Mouse (Mus musculus) intestine, embryonic 16.5 days (tissue): ENCODE results near the gene Muc13. TPM values are rescaled to one million over a fixed set of nuclear protein-coding genes. Genes with fewer than 3 reads are reported as not detected.

Experiments used
- ATAC-seq: fragments of 200-750 bp; cut with Nextera tagmentation; 2 replicates; pipeline ENCODE4 v1.8.0; 2017; ENCODE audit warnings: moderate TSS enrichment, moderate library complexity
- H3K27ac ChIP-seq: fragments of 300-500 bp; sonication (generic); 2 replicates; pipeline ENCODE4 v1.5.1; 2014; ENCODE audit warnings: mild to moderate bottlenecking, low read length
- H3K27me3 ChIP-seq: fragments of 300-500 bp; sonication (generic); replicated peaks from 2 replicates; pipeline ENCODE4 v1.6.1; 2014; ENCODE audit warnings: low read length, control low read depth, mixed read lengths; ENCODE audit not compliant: control insufficient read depth, insufficient read depth
- H3K36me3 ChIP-seq: fragments of 300-500 bp; sonication (generic); 2 replicates; pipeline ENCODE4 v1.6.1; 2014; ENCODE audit warnings: low read length, control low read depth; ENCODE audit not compliant: control insufficient read depth, insufficient read depth
- H3K4me1 ChIP-seq: fragments of 300-500 bp; sonication (generic); 2 replicates; pipeline ENCODE4 v1.6.1; 2014; ENCODE audit warnings: low read length, control low read depth, mixed read lengths; ENCODE audit not compliant: control insufficient read depth, insufficient read depth
- H3K4me2 ChIP-seq: fragments of 300-500 bp; sonication (generic); 2 replicates; pipeline ENCODE4 v1.6.1; 2014; ENCODE audit warnings: low read depth, low read length, control low read depth
- H3K4me3 ChIP-seq: fragments of 300-500 bp; sonication (generic); 2 replicates; pipeline ENCODE4 v1.5.1; 2014; ENCODE audit warnings: mild to moderate bottlenecking, low read length
- H3K9ac ChIP-seq: fragments of 300-500 bp; sonication (generic); 2 replicates; pipeline ENCODE4 v1.6.1; 2014; ENCODE audit warnings: low read depth, low read length
- H3K9me3 ChIP-seq: fragments of 300-500 bp; sonication (generic); 2 replicates; pipeline ENCODE4 v1.6.1; 2016; ENCODE audit warnings: low read length, control low read depth; ENCODE audit not compliant: control insufficient read depth
- WGBS: fragments of 180-500 bp; shearing (Covaris S2); extraction: QIAGEN DNeasy Blood & Tissue Kit; methylation state at CpG from one replicate; pipeline ENCODE4 v1.1.7; 2014; 5-methylcytosine and 5-hydroxymethylcytosine counted together
- polyA plus RNA-seq: library from polyadenylated mRNA; unstranded; fragments of >200 nt; fragmentation: Nextera tagmentation; extraction: Ambion mirVana; gene quantifications from 2 replicates; pipeline ENCODE4 v1.2.1, GENCODE M21; 2015

Muc13 gene
- polyA plus RNA-seq, 1 experiment from 2014 or later = 358 TPM

DNA sequence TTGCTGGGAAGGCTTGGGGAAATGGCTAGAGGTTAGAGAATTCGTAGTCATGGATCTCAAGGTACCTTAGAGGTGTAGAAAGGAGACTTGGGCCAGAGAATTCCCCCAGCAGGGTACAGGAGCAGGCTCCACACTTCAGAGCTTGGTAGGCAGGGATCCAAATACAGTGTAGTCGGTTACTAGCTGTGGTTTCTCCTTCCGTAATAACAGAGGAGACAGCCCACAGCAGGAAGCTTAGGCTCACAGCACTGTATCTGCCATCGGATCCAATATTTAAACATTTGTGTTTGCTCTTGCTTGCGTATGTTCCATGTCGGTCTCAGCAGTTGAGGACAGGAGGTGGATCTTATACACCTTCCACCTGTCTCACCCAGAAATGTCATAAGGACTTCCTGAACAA is 2.0 kb downstream of the Muc13 start:
- Histone ChIP-seq H3K9me3 (no peaks in the 10 kb centered on the region), H3K9ac (peak overlapping the region; percentile 61), H3K27ac (peak overlapping the region; percentile 62), H3K4me2 (peak overlapping the region; percentile 40), H3K4me3 (peak overlapping the region; percentile 50), H3K4me1 (peaks cover 6% of the 10 kb centered on the region; the same call in 1 of the 2 replicates), H3K36me3 (no peaks in the 10 kb centered on the region), H3K27me3 (no peaks in the 10 kb centered on the region)
- no peak for ATAC-seq
- 57% methylated on average over 6 of the region's 6 CpGs for WGBS

DNA sequence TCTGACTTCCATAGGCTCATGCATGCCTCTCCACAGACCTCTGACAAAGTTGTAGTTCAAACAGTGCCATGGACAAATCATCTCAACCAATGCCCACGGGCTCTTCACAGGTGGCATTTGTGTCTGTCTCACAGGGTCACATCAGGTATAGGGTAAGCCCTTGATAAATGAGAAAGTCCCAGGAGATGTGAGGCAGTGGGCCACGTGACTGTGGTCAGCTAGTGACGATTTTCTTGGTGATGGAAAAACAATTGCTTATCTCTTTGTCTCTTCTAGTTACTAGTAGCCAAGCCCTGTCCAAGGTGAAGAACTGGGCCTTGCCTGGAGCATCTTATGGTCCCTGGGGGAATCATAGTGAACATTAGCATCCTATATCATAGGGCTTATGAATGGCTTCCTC is 2.9 kb downstream of the Muc13 start:
- peak overlapping the region; percentile 50 for H3K4me3 ChIP-seq
- no peaks in the 10 kb centered on the region for H3K27me3 ChIP-seq
- H3K4me2 ChIP-seq = peak overlapping the region; percentile 40

DNA sequence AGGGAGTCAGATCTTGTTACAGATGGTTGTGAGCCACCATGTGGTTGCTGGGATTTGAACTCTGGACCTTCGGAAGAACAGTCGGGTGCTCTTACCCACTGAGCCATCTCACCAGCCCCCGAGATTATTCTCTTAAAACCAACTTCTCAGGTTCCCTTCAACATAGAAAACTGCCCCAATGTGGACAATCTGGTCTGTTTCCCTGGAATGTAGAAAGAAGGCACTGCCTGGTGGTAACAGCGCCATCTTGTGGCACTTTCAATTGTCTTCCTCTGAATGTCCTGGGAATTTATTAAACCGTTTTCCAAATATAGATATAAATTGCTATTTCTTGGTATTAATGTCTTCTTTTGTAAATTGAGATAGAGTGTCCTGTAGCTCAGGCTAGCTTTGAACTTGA is 4.0 kb downstream of the Muc13 start:
- 47% methylated on average over 5 of the region's 5 CpGs for WGBS
- H3K9ac ChIP-seq = 0 out of 2 replicates have a peak overlapping the region, but pooled peaks have one; percentile 22
- peak overlapping the region; percentile 34; the same call in 1 of the 2 replicates for H3K4me2 ChIP-seq

More for the DNA sequence above, 2.9 kb downstream of the Muc13 start:
- peaks cover 6% of the 10 kb centered on the region; the same call in 1 of the 2 replicates for H3K4me1 ChIP-seq
- 69% methylated on average over 3 of the region's 3 CpGs for WGBS
- no peaks in the 10 kb centered on the region for H3K36me3 ChIP-seq
- H3K27ac ChIP-seq = peak overlapping the region; percentile 62
- H3K9ac ChIP-seq = peak overlapping the region; percentile 61
- ATAC-seq = no peak
- no peaks in the 10 kb centered on the region for H3K9me3 ChIP-seq

DNA sequence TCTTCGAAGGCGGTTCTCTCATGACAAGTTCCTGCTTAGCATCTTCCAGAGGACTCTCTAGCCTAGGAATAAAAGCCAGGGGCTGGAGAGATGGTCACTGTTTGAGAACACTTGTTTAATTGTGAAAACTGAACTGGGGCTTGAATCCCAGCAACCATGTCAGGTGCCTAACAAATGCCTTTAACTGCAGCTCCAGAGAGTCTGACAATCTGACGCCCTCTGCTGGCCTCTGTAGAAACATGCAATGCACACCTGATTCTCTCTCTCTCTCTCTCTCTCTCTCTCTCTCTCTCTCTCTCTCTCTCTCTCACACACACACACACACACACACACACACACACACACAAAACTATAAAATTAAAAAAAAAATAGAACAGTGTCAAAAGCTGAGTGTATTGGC is 16.2 kb downstream of the Muc13 start:
- H3K9ac ChIP-seq = no peak overlapping the region
- WGBS = 80% methylated on average over 3 of the region's 3 CpGs
- no peak overlapping the region for H3K4me3 ChIP-seq
- H3K4me1 ChIP-seq = no peaks in the 10 kb centered on the region
- ATAC-seq = no peak
- H3K27me3 ChIP-seq = no peaks in the 10 kb centered on the region
- H3K9me3 ChIP-seq = no peaks in the 10 kb centered on the region
- no peak overlapping the region for H3K4me2 ChIP-seq
- no peak overlapping the region for H3K27ac ChIP-seq
- H3K36me3 ChIP-seq = no peaks in the 10 kb centered on the region; the same call in 1 of the 2 replicates

More for the DNA sequence above, 4.0 kb downstream of the Muc13 start:
- no peaks in the 10 kb centered on the region for H3K9me3 ChIP-seq
- H3K36me3 ChIP-seq = no peaks in the 10 kb centered on the region
- H3K27ac ChIP-seq = no peak overlapping the region
- H3K27me3 ChIP-seq = no peaks in the 10 kb centered on the region
- no peak for ATAC-seq
- peak overlapping the region; percentile 27; the same call in 1 of the 2 replicates for H3K4me3 ChIP-seq
- no peaks in the 10 kb centered on the region for H3K4me1 ChIP-seq

DNA sequence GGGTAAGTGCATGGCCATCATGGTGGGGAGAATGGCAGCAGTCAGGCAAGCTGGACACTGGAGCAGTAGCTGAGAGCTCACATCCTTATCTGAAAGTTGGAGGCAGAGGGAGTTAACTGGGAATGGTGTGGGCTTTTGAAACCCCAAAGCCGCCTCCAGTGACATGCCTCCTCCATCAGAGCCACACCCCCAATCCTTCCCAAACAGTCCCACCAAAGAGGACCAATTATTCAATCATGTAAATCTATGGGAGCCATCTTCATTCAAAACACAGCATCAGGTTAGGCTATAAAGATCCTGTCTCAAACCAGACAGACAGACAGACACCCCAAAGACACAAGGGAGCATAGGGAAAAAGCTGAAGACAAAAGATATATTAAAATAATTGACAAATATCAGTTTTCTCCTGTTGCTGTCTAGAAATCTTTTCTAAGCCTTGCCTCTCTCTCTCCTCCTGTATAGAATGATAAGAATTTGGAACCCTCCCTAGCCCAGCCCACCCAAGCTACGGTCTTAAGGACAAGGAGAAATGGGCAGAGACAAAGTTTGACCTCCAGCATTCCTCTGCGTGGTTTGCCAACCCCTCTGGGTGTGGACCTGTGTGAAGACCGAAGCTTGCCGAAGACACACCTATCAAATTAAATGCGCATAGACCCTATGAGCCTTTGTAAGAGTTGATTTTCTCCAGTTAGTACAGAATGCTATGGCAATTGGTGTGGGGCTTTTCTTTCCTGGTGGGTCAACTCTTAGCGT is 24.8 kb downstream of the Muc13 start:
- H3K4me3 ChIP-seq = no peak overlapping the region
- H3K4me1 ChIP-seq = no peaks in the 10 kb centered on the region
- WGBS = 82% methylated on average over 7 of the region's 7 CpGs
- no peaks in the 10 kb centered on the region for H3K36me3 ChIP-seq
- ATAC-seq = no peak
- no peaks in the 10 kb centered on the region for H3K27me3 ChIP-seq
- H3K27ac ChIP-seq = no peak overlapping the region
- no peaks in the 10 kb centered on the region for H3K9me3 ChIP-seq
- H3K9ac ChIP-seq = no peak overlapping the region
- no peak overlapping the region for H3K4me2 ChIP-seq

DNA sequence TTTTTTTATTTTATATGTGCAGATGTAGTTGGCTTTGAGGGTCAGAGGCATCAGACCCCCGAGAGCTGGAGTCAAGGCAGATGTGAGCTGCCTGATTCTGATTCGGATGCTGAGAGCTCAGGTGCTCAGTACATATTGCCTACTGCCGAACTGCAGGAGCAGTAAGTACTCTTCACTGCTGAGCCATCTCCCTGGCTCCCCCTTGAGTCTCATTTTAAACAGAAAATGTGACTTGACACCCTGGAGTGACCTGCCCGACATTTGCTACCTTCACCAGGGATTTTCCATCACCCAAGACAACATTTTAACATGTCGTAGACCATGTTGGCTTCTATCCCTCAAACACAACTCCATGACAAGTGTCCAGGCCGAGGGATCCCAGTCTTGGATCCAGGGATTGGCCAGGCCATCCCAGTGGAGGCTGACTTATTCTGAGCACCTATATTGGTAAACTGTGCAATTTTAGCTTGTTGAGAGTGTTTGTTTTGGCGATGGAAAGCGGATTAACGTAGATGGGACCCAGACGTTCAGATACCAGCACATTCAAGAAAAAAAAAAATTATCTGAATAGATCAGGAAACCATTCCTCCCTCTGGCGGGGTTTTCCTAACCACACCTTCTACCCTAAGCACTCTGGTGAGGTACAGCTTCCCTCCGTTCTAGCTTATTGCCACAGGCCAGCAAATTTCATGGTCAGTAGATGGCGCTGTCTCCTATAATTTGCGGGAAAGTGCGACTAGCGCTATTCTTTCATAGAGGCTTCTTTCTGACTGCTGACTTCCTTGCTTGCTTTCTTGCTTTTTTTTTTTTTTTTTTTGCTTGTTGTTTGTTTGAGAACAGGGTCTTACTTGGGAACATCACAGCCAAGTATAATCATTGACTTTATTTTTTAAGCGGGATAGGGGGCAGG is 26.7 kb downstream of the Muc13 start:
- WGBS = 19% methylated on average over 17 of the region's 17 CpGs
- Histone ChIP-seq H3K9ac (no peak overlapping the region), H3K36me3 (no peaks in the 10 kb centered on the region), H3K27ac (no peak overlapping the region), H3K4me3 (no peak overlapping the region), H3K4me2 (no peak overlapping the region), H3K4me1 (no peaks in the 10 kb centered on the region), H3K9me3 (no peaks in the 10 kb centered on the region), H3K27me3 (no peaks in the 10 kb centered on the region)
- peak; percentile 65 for ATAC-seq

DNA sequence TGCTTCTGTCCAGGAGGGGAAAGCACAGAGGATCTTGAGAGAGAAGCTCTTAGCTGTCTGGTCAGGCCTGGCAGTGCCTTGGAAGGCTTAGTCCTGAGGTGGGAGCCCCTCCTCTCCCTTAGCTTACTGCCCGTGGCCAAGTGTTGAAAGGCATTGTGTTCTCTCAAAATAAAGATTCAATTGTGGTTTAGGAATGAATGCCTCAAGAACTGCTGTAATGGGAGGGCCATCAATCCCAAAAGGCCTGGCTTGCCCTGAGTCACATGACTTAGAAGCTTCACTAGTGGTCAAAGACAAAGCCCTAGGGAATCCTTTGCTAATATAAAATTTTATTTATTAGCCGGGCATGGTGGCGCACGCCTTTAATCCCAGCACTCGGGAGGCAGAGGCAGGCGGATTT is 30.8 kb downstream of the Muc13 start:
- Histone ChIP-seq H3K9ac (no peak overlapping the region), H3K9me3 (no peaks in the 10 kb centered on the region), H3K27ac (no peak overlapping the region), H3K4me2 (no peak overlapping the region), H3K4me1 (no peaks in the 10 kb centered on the region), H3K36me3 (no peaks in the 10 kb centered on the region), H3K27me3 (no peaks in the 10 kb centered on the region), H3K4me3 (no peak overlapping the region)
- ATAC-seq = no peak
- WGBS = 93% methylated on average over 6 of the region's 6 CpGs

DNA sequence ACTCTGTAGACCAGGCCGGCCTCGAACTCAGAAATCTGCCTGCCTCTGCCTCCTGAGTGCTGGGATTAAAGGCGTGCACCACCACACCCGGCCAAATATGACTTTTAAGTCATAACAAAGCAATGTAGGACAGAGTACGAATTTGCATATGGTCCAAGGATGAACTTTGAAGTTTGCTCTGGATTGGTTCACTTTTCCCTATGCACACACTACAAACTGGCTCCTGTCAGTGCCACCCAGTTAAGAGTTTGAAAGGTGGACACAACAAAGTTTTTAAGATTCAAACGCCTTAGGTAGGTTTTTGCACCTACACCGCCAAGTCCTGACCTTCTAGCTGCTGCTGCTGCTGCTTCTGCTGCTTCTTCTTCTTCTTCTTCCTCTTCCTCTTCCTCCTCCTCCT is 34.7 kb downstream of the Muc13 start:
- Histone ChIP-seq H3K27ac (no peak overlapping the region), H3K27me3 (no peaks in the 10 kb centered on the region), H3K9ac (no peak overlapping the region), H3K9me3 (no peaks in the 10 kb centered on the region), H3K4me2 (no peak overlapping the region), H3K36me3 (no peaks in the 10 kb centered on the region), H3K4me3 (no peak overlapping the region), H3K4me1 (peaks cover 15% of the 10 kb centered on the region)
- WGBS = 82% methylated on average over 7 of the region's 7 CpGs
- ATAC-seq = no peak

DNA sequence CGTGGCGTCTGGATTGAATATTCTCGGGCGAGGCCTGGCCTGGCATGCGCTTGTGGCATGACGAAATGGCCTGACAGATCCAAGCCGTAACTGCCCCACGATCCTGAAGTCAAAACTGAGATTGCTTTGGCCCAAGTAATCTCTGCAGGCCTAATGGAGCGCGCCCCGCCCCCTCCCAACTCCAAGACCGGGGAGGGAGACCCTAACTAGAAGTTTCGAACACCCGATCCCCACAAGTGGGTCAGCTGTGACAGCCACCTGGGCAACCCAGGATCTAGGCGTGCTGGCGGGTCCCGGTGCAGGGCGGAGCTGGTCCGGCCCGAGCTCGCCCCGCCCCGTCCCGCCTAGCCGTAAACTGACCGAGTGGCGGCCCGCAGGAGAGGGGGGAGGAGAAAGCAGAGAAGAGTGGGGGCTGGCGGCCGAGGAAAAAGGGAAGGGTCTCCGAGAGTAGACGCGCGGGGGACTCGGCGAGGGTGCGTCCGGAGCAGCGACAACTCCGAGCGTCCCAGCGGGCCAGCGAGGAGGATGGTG is 35.5 kb downstream of the Muc13 start, which contains the start of gene Itgb5:
TSS of gene Itgb5 (plus strand) at position 365 of the 531 bp plus-strand sequence.
- peak within 1 kb of the TSS; percentile 87 for H3K27ac ChIP-seq
- H3K27me3 ChIP-seq = no peaks in the 10 kb centered on the region
- peaks cover 22% of the 10 kb centered on the region for H3K4me1 ChIP-seq
- WGBS = under 1% methylated on average over 42 of the region's 43 CpGs
- ATAC-seq = peak; percentile 85
- peak within 1 kb of the TSS; percentile 69 for H3K4me2 ChIP-seq
- H3K9me3 ChIP-seq = no peaks in the 10 kb centered on the region
- peak within 1 kb of the TSS; percentile 87 for H3K9ac ChIP-seq
- H3K4me3 ChIP-seq = peak within 1 kb of the TSS; percentile 92
- H3K36me3 ChIP-seq = no peaks in the 10 kb centered on the region
